Mouse (Mus musculus) Patski (cell line): ENCODE data around the gene Slc35f3. TPM values are rescaled to one million over a fixed set of nuclear protein-coding genes. Genes with fewer than 3 reads are reported as not detected.
A peak's percentile ranks its signal among the peaks of the same experiment; 100 is the strongest.

ENCODE experiments used
- ATAC-seq: fragments of 100-300 bp; one replicate; pipeline ENCODE4 v1.8.0; 2021
- CTCF ChIA-PET: fragments of 350-600 bp; sonication (Branson Sonifier 250); formaldehyde crosslinking; loops from one replicate; lab custom pipeline; 2022; ENCODE audit warnings: inconsistent platforms; lab: Charles Lee
- POLR2A ChIA-PET: fragments of 350-600 bp; sonication (Branson Sonifier 250); formaldehyde crosslinking; loops from one replicate; lab custom pipeline; 2022; ENCODE audit warnings: antibody characterized with exemption, inconsistent platforms; lab: Charles Lee
- DNase-seq: peaks from one replicate; pipeline ENCODE4 v3.0.0-alpha.2; 2011; ENCODE audit warnings: low read depth, low spot score
- H3K27me3 ChIP-seq: fragments of 371-371 bp; one replicate; pipeline ENCODE4 v1.5.1; 2021
- CTCF ChIP-seq: fragments of 100-300 bp; IDR thresholded peaks from one replicate; pipeline ENCODE4 v1.5.1; 2021
- in situ Hi-C: fragments of 300-500 bp; cut with MboI; formaldehyde crosslinking; loops from 3 replicates; pipeline ENCODE4 v1.11.1; 2018; ENCODE audit warnings: low pct_unique_long_range_greater_than_20kb, mixed read lengths
- polyA plus RNA-seq: library from polyadenylated mRNA; unstranded; gene quantifications from one replicate; pipeline ENCODE4 v1.2.3, GENCODE M21; 2021

Gene Slc35f3
- polyA plus RNA-seq, 1 experiment from 2014 or later, result 24.4 TPM

GRCm38 (mm10) chr8:126422920-126423300 is 124.6 kb downstream of the Slc35f3 start:
- DNase-seq, result no peak
- CTCF ChIA-PET, result interaction anchor here (1.5 kb wide), 1 partner anchor 10 kb away, joined by 3 read pairs; no protein-coding TSS in a partner anchor
- H3K27me3 ChIP-seq, result no peaks in the 10 kb centered on the region
- POLR2A ChIA-PET, result no interaction called here
- no peak for TF ChIP-seq CTCF
- in situ Hi-C loops, result no loop called here
- peak; percentile 33 for ATAC-seq

GRCm38 (mm10) chr8:126424163-126424562 is 125.8 kb downstream of the Slc35f3 start:
- no peaks in the 10 kb centered on the region for H3K27me3 ChIP-seq
- CTCF ChIA-PET, result no interaction called here
- in situ Hi-C loops, result no loop called here
- ATAC-seq (no peak), DNase-seq (no peak)
- TF ChIP-seq CTCF, result no peak
- POLR2A ChIA-PET, result no interaction called here

GRCm38 (mm10) chr8:126424946-126425345 is 126.6 kb downstream of the Slc35f3 start:
- in situ Hi-C loops, result no loop called here
- ChIA-PET POLR2A (interaction anchor here (1.1 kb wide), 1 partner anchor 19 kb away, joined by 3 read pairs; no protein-coding TSS in a partner anchor), CTCF (no interaction called here)
- no peak for TF ChIP-seq CTCF
- ATAC-seq (no peak), DNase-seq (no peak)
- H3K27me3 ChIP-seq, result no peaks in the 10 kb centered on the region

- ChIA-PET POLR2A (interaction anchor here (1.4 kb wide), 1 partner anchor 137 kb away, joined by 4 read pairs; no protein-coding TSS in a partner anchor), CTCF (no interaction called here)
- TF ChIP-seq CTCF, result no peak
- no peak for ATAC-seq
- in situ Hi-C loops, result no loop called here
- no peak for DNase-seq
- no peaks in the 10 kb centered on the region for H3K27me3 ChIP-seq
Observed at GRCm38 (mm10) chr8:126429635-126430034, 131.3 kb downstream of the Slc35f3 start.

- POLR2A ChIA-PET, result no interaction called here
- TF ChIP-seq CTCF, result peak; percentile 70
- H3K27me3 ChIP-seq, result no peaks in the 10 kb centered on the region
- in situ Hi-C loops, result no loop called here
- peak; percentile 84 for ATAC-seq
- CTCF ChIA-PET, result interaction anchor here (0.8 to 1.0 kb wide), 4 partner anchors 9 to 131 kb away, joined by 3 read pairs; no protein-coding TSS in a partner anchor
- peak; percentile 71 for DNase-seq
Observed at GRCm38 (mm10) chr8:126433827-126434226, 135.5 kb downstream of the Slc35f3 start.

- ChIA-PET CTCF (no interaction called here), POLR2A (interaction anchor here (0.6 kb wide), 2 partner anchors 12 to 14 kb away, joined by 3 read pairs; no protein-coding TSS in a partner anchor)
- ATAC-seq (no peak), DNase-seq (no peak)
- in situ Hi-C loops, result no loop called here
- peak; percentile 57 for TF ChIP-seq CTCF
- H3K27me3 ChIP-seq, result no peaks in the 10 kb centered on the region
Observed at GRCm38 (mm10) chr8:126438937-126439336, 140.6 kb downstream of the Slc35f3 start.

Other genes starting within 250 kb of the Slc35f3 start
- 53.8 TPM for gene Coa6, start 124.0 kb downstream of the Slc35f3 start, polyA plus RNA-seq
- gene Tarbp1, start 176.5 kb downstream of the Slc35f3 start, polyA plus RNA-seq, result 8.7 TPM